Mouse (Mus musculus) lung, adult 2 months (tissue): ENCODE measurements around the gene Angptl8.

Source experiments
- CTCF ChIP-seq: fragments of 200-500 bp; IDR thresholded peaks from 2 replicates; pipeline ENCODE4 v1.5.1; 2011; ENCODE audit warnings: mild to moderate bottlenecking, low read length, control low read depth; ENCODE audit not compliant: insufficient read depth
- POLR2A ChIP-seq: fragments of 200-500 bp; IDR thresholded peaks from 2 replicates; pipeline ENCODE4 v1.6.1; 2011; ENCODE audit warnings: low read depth, mild to moderate bottlenecking, control low read depth, low read length, borderline replicate concordance; ENCODE audit errors: extremely low read depth

DNA sequence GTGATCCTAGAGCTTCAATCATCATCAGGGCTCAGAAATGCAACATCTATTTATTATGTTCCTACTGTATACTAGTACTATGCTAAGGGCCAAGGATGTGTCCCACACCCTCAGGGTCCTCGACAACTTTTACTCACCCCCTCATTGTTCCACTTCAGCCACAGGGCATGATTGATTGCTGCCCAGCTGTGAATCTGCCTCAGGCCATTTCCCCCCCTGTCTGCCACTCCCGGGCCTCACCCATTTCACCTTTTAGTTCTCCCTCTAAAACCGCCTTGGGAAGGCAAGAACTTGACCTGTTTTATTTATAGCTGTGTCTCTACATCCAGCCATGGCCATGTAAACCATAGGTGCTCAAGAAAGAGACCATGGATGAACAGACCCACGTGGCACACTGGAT is 11.4 kb upstream of the Angptl8 start:
- TF ChIP-seq POLR2A (no peak), CTCF (no peak)
